Mouse (Mus musculus): ENCODE results near the gene Slc22a22.

Slc22a22 gene

GRCm38 (mm10) chr15:57477525-57477924, at the start of gene Slc22a22:
Slc22a22 (minus strand) TSS chr15:57477625.
- DNase-seq (ENCODE audit: low read depth, low spot score), result no peak

- peak; percentile 12 for DNase-seq (ENCODE audit: low read depth, low spot score)
Measured at GRCm38 (mm10) chr15:57523510-57524298, 46.3 kb upstream of the Slc22a22 start.

DNA sequence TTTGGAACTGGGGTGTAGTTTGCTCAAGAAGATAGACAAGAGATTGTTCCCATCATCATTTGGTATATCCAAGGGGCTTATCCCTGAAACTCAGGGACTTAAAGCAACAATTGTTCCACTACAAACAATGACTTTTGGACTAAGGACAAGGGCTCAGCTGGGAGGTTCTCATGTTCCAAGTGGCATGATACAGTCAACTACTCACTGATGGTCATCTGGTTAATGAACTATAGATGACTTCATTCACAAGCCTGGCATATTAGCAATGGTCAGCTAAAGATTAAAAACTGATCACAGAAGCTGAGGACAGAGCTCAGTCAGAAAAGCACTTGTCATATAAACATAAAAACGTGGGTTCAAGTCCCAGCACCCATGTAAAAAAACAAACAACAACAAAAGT, 44.7 kb upstream of the Slc22a22 start:
- DNase-seq (ENCODE audit: low read depth, low spot score), result no peak

GRCm38 (mm10) chr15:57509185-57510172, 32.1 kb upstream of the Slc22a22 start:
- DNase-seq (ENCODE audit: low read depth, low spot score), result no peak

DNA sequence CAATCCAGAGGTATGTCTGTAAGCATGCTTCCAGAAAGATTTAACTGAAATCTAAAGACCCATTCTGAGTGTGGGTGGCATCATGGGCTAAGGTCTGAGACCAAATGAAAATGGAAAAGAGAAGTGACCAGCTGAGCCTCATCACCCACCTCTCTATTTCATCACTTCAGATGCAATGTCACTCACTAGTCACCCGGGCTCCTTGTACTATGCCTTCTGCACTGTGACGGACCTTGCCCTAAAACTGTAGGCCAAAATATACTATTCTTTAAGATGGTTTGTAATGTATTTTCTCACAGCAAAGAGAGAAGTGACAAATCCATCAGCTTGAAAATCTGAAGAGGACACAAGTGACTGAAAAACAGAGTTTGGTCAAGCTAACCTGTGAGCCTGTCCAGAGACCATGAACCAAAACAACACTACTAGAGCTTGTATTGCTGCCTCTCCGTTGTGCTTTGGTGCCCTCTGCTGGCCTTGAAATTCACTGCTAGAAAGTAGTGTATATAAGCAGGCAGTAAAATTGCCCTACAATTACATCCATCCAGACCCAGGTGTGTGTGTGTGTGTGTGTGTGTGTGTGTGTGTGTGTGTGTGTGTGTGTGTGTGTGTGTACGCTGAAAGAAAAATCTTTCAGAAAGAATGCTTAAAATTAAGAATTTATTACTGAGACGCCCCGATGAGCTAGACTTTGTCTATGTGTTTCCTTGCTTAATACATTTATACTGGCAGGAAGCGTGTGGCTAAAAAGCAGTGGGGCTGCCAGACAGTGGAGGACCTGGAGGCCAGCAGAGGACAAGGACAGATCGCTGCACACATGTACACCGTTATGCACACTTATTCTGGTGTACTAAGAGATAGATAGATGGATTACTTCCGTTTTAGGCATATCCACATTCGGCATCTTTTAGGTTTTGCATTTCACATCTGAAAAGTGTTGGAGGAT, 31.1 kb upstream of the Slc22a22 start:
- peak; percentile 85 for DNase-seq (ENCODE audit: low read depth, low spot score)

DNA sequence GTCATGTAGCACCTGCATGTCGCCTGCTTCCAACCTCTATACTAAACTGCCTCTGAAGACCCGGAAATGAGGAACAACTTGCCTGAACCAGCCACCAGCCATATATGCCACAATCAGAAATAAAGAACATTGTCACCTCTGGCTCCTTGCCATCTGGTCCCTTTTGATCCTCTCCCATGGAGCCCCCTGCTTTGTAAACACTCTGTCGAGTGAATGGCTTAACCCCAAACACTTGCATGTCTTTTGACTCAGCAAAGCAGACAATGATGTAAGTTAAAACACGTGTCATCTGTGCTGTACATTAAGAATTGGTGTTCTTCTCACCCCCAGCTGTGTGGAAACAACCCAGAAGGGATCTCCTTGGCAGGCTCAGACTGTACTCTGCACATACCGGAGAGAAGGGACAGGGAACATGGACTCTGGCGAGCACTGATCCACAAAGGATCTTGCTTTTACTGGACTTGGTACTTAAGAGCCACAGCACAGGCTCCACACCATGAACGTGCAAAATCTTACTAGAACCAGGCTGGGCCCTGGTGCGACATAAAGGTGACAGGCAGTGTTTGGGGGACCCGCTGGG, 26.8 kb upstream of the Slc22a22 start:
- no peak for DNase-seq (ENCODE audit: low read depth, low spot score)

DNA sequence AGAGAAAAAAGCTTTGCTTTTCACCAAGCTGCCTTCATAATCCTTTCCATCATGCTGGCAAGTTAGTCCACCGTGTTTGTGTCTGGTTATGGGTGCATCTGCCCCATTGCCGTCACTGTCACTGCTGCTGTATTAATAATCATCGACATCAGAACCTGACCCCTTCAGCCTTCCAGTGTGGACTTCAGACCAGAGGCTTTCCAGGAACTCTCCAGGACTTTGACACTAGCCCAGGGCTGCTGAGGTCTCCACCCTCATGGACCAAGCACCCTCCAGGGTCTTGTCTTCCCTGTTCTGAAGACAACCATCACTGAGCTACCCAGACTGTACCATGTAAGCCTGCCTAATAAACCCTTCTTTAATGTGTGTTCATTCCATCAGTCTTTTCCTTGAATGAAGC, 26.2 kb upstream of the Slc22a22 start:
- DNase-seq (ENCODE audit: low read depth, low spot score), result no peak

DNA sequence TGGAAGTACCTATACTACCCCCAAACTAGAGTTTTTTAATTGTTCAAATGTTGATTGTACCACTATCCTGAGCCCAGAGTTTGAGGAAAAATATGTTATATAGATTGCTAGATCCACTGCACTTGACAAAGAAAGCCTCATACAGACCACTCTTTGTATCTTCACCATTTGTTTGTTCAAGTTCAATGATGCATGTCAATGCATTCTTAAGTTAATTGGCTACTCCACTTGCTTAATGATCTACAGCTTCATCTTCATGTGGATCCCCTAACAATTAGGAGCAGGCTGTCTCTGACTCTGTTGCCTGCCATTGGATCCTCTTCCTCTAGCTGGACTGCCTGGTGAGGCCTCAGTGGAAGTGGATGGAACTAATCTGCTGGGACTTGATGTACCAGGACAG, 24.1 kb upstream of the Slc22a22 start:
- no peak for DNase-seq (ENCODE audit: low read depth, low spot score)

DNA sequence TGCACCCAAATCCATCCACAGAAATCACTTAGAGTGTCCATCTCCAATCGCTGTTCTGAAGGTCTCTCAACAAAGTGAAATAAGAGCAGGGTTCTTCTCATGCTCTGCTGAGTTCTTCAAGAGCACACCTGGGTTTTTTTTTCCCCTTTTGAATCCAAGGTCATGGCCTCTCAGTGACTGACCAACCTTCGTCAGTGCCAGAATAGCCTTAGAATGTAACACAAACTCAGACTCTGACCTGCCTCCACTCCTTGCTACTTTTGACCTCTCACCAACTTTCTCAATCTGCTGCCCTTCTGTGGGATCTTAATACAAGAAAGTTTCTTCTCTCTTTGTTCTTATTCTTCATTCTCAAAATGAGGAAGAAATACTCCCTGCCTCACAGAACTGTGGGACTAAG, 18.7 kb upstream of the Slc22a22 start:
- no peak for DNase-seq (ENCODE audit: low read depth, low spot score)

DNA sequence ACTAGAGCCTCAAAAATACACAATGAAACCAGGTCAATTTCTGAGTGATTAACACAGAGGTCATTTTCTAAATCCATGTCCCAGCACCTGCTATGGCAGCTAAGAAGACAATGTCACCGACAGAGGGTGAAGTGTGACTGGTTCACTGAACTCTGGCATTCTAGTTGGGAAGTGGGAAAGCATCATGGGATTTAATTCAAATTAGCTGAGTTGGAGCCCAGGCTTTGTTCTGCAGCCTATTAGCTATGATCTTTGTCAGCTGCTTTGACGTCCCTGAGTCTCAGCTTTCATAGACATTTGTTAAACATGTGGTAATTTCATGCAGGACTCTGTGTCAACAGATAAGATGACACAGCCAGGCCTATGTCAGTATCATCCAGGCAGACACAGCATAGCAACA, 5.1 kb upstream of the Slc22a22 start:
- DNase-seq (ENCODE audit: low read depth, low spot score), result no peak

- no peak for DNase-seq (ENCODE audit: low read depth, low spot score)
Measured at GRCm38 (mm10) chr15:57471648-57472047, 5.8 kb downstream of the Slc22a22 start.

- DNase-seq (ENCODE audit: low read depth, low spot score), result no peak
Measured at GRCm38 (mm10) chr15:57465996-57466395, 11.4 kb downstream of the Slc22a22 start.

GRCm38 (mm10) chr15:57465061-57465460, 12.4 kb downstream of the Slc22a22 start:
- DNase-seq (ENCODE audit: low read depth, low spot score), result no peak

- DNase-seq (ENCODE audit: low read depth, low spot score), result no peak
Measured at GRCm38 (mm10) chr15:57464066-57464465, 13.4 kb downstream of the Slc22a22 start.

DNA sequence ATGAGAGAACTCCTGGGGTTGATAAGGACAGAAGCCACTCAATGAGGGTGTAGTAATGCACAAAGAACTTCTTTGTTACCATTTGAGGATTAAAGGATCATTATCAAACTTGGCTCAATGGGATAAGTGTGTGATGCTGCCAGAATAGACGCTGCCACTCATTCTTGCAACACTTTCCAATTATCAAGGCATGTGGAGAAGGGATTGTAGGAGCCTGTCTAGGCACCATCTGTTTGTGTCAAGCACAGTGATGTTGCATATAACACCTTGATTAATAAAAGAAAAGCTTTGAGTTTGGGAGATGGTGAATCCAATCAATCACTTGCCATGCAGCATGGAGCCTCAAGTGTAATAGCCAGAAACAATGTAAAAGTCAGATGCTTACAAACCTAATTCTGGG, 16.1 kb downstream of the Slc22a22 start:
- DNase-seq (ENCODE audit: low read depth, low spot score), result no peak

DNA sequence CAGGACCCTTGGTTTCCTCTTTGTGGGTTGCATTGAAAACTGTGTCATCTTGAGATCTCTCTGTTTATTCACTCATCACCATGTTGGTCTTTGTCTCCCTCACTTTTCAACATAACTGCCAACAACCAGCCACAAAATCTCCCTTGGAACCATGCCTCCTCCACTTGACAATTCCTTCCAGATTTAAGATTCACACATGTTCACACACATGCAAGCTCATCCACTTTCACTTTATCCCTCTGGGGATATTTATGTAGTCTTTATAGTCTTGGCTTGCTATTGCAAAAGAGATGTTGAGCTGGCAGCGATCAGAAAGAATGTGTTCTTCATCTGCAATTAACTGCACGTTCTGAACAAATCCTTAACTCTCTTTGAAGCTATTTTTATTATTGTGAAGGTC, 20.1 kb downstream of the Slc22a22 start:
- peak; percentile 39 for DNase-seq (ENCODE audit: low read depth, low spot score)

- peak; percentile 40 for DNase-seq (ENCODE audit: low read depth, low spot score)
Measured at GRCm38 (mm10) chr15:57434710-57435404, 42.6 kb downstream of the Slc22a22 start.

GRCm38 (mm10) chr15:57408498-57408897, 68.9 kb downstream of the Slc22a22 start:
- peak; percentile 71 for DNase-seq (ENCODE audit: low read depth, low spot score)

GRCm38 (mm10) chr15:57398439-57399148, 78.8 kb downstream of the Slc22a22 start:
- no peak for DNase-seq (ENCODE audit: low read depth, low spot score)

DNA sequence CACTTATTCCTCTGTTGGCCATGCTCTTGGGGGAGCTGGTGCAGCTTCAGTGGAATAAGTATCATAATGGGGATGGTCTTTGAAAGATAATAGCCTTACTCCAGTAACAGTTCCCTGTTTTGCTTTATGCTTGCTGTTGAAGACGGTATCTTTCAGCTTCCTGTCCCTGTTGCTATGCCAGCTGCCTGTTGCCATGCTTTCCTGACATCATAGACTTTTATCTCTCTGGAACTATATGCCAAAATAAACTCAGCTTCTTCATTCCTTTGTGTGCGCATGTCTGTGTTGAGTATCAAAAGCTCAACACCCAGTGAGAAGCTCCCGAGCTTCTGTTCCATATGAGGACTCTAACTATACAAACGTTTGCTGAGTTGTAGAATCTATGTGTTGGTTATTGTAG, 83.4 kb downstream of the Slc22a22 start:
- no peak for DNase-seq (ENCODE audit: low read depth, low spot score)

Measured in 3T3-L1 (cell line).